Mouse (Mus musculus) neural tube, embryonic 11.5 days (tissue): Measurements from ENCODE around the gene 2610028H24Rik. TPM values are rescaled to one million over a fixed set of nuclear protein-coding genes. Genes with fewer than 3 reads are reported as not detected.

Experiments
- ATAC-seq: fragments of 200-750 bp; cut with Nextera tagmentation; 2 replicates; pipeline ENCODE4 v1.8.0; 2017; ENCODE audit warnings: moderate number of reproducible peaks, mild to moderate bottlenecking, moderate TSS enrichment, moderate library complexity; ENCODE audit not compliant: insufficient read depth, low FRiP score, low TSS enrichment
- DNase-seq: peaks from one replicate; pipeline ENCODE4 v3.0.0-alpha.2; 2015; ENCODE audit warnings: low spot score
- H3K27ac ChIP-seq: fragments of 300-500 bp; sonication (generic); 2 replicates; pipeline ENCODE4 v1.5.1; 2014; ENCODE audit warnings: low read depth, mild to moderate bottlenecking, low read length
- H3K27me3 ChIP-seq: fragments of 300-500 bp; sonication (generic); 2 replicates; pipeline ENCODE4 v1.6.1; 2014; ENCODE audit warnings: mild to moderate bottlenecking, low read length, mixed read lengths; ENCODE audit not compliant: control insufficient read depth, insufficient read depth
- H3K36me3 ChIP-seq: fragments of 300-500 bp; sonication (generic); 2 replicates; pipeline ENCODE4 v1.6.1; 2014; ENCODE audit warnings: mild to moderate bottlenecking, low read length, moderate library complexity, mixed read lengths; ENCODE audit not compliant: control insufficient read depth, insufficient read depth
- H3K4me1 ChIP-seq: fragments of 300-500 bp; sonication (generic); 2 replicates; pipeline ENCODE4 v1.6.1; 2014; ENCODE audit warnings: low read length, mixed read lengths; ENCODE audit not compliant: control insufficient read depth, insufficient read depth
- H3K4me2 ChIP-seq: fragments of 300-500 bp; sonication (generic); 2 replicates; pipeline ENCODE4 v1.6.1; 2014; ENCODE audit warnings: low read depth, mild to moderate bottlenecking, moderate library complexity
- H3K4me3 ChIP-seq: fragments of 300-500 bp; sonication (generic); 2 replicates; pipeline ENCODE4 v1.5.1; 2014; ENCODE audit warnings: low read depth, low read length
- H3K9ac ChIP-seq: fragments of 300-500 bp; sonication (generic); 2 replicates; pipeline ENCODE4 v1.6.1; 2014; ENCODE audit warnings: mild to moderate bottlenecking, low read length
- H3K9me3 ChIP-seq: fragments of 300-500 bp; sonication (generic); 2 replicates; pipeline ENCODE4 v1.6.1; 2016; ENCODE audit warnings: low read length; ENCODE audit not compliant: control insufficient read depth
- WGBS: fragments of 180-500 bp; shearing (Covaris S2); extraction: QIAGEN DNeasy Blood & Tissue Kit; methylation state at CpG from one replicate; pipeline ENCODE4 v1.1.7; 2014; 5-methylcytosine and 5-hydroxymethylcytosine counted together
- polyA plus RNA-seq: library from polyadenylated mRNA; unstranded; fragments of >200 nt; fragmentation: Nextera tagmentation; extraction: Ambion mirVana; gene quantifications from 2 replicates; pipeline ENCODE4 v1.2.1, GENCODE M21; 2014

2610028H24Rik gene
- polyA plus RNA-seq, 1 experiment from 2014 or later, result not detected

DNA sequence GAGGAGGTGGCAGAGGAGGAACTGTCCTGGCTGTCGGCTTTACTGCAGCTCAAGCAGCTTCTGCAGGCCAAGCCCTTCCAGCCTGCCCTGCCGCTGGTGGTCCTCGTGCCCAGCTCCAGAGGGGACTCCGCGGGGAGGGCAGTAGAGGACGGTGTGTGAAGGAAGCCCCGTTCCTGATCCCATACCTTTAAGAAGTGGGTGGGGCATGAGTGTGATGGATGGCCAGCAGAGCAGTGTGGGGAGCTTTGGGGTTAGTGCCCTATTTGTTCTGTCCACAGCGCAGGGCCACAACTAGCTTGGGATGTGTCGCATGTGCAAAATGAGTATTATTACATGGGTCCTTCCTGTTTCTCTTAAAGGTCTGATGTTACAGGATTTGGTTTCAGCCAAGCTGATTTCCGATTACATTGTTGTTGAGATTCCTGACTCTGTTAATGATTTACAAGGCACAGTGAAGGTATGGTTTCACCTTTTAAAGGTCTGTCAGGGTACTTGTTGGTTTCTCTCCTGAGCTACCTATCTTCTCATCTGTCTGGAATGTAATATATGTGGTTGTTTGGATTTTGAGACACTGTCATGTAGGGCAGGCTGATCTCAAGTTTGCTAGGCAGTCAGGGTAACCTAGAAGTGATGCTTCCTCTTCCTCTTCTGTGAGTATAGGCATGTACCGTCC lies 55.5 kb downstream of the 2610028H24Rik start:
- Histone ChIP-seq H3K27me3 (no peaks in the 10 kb centered on the region), H3K36me3 (peaks cover 31% of the 10 kb centered on the region), H3K27ac (no peak overlapping the region), H3K9ac (no peak overlapping the region), H3K4me1 (no peaks in the 10 kb centered on the region), H3K4me3 (no peak overlapping the region), H3K9me3 (no peaks in the 10 kb centered on the region), H3K4me2 (no peak overlapping the region)
- ATAC-seq (no peak), DNase-seq (no peak)
- WGBS, result 87% methylated on average over 11 of the region's 11 CpGs

DNA sequence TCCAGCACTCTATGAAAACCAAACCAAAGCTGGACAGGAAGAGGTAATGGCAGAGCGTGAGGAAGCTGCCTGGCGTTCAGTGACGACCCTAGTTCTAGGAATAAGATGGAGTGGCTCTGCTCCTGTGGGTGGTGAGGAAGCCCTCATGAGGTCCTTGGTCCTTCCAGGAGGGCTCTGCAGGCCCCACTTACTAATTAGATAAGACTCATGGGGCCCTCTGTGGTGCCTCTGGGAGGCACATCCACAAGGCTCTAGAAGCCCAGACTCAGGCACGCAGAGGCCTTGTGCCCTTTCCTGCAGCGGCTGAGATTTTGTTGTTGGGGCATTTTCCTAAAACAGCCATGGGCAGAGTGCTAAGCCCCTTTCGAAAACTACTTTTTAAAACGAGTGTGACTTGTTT lies 57.0 kb downstream of the 2610028H24Rik start:
- DNase-seq (no peak), ATAC-seq (no peak)
- Histone ChIP-seq H3K36me3 (peaks cover 32% of the 10 kb centered on the region), H3K4me2 (no peak overlapping the region), H3K4me3 (no peak overlapping the region), H3K9ac (no peak overlapping the region), H3K27me3 (no peaks in the 10 kb centered on the region), H3K4me1 (no peaks in the 10 kb centered on the region), H3K9me3 (no peaks in the 10 kb centered on the region), H3K27ac (no peak overlapping the region)
- 93% methylated on average over 7 of the region's 7 CpGs for WGBS

Other genes starting within 250 kb of the 2610028H24Rik start
- gene Prmt2, start 211.2 kb upstream of the 2610028H24Rik start, polyA plus RNA-seq, result 106 and 116 TPM in 2 replicates
- gene S100b, start 195.2 kb upstream of the 2610028H24Rik start, polyA plus RNA-seq, result 0.22 and 0.36 TPM in 2 replicates
- gene Dip2a, start 103.8 kb upstream of the 2610028H24Rik start, polyA plus RNA-seq, result 4.3 and 4.7 TPM in 2 replicates
- gene AC141477.1, start 8.6 kb upstream of the 2610028H24Rik start, polyA plus RNA-seq, result not detected in 2 replicates
- 15.6 and 16.9 TPM in 2 replicates for gene Pcnt, start 6.3 kb upstream of the 2610028H24Rik start, polyA plus RNA-seq
- 75.1 and 79.7 TPM in 2 replicates for gene Mcm3ap, start 19.8 kb downstream of the 2610028H24Rik start, polyA plus RNA-seq
- 5.6 and 5.9 TPM in 2 replicates for gene Ybey, start 20.0 kb downstream of the 2610028H24Rik start, polyA plus RNA-seq
- gene Lss, start 82.5 kb downstream of the 2610028H24Rik start, polyA plus RNA-seq, result 47.9 and 60.9 TPM in 2 replicates
- gene Spatc1l, start 113.2 kb downstream of the 2610028H24Rik start, polyA plus RNA-seq, result not detected in 2 replicates
- gene Ftcd, start 126.6 kb downstream of the 2610028H24Rik start, polyA plus RNA-seq, result not detected in 2 replicates
- gene Col6a2, start 174.5 kb downstream of the 2610028H24Rik start, polyA plus RNA-seq, result 10.3 and 11.6 TPM in 2 replicates